Mouse (Mus musculus) heart, embryonic 15.5 days (tissue): ENCODE measurements around the gene Cercam. TPM values are rescaled to one million over a fixed set of nuclear protein-coding genes. Genes with fewer than 3 reads are reported as not detected.
"Not testable (repeated sequence)": the region's sequence is repeated elsewhere in the genome, so short reads cannot be mapped to it uniquely, and the experiment has no call there.

Experiments used
- ATAC-seq: fragments of 200-750 bp; cut with Nextera tagmentation; replicated peaks from 2 replicates; pipeline ENCODE4 v1.8.0; 2017; ENCODE audit warnings: low read depth, moderate TSS enrichment; ENCODE audit not compliant: insufficient number of reproducible peaks, insufficient read depth, low FRiP score
- H3K27ac ChIP-seq: fragments of 300-500 bp; sonication (generic); 2 replicates; pipeline ENCODE4 v1.5.1; 2015; ENCODE audit warnings: mild to moderate bottlenecking, inconsistent platforms
- H3K27me3 ChIP-seq: fragments of 300-500 bp; sonication (generic); 2 replicates; pipeline ENCODE4 v1.6.1; 2015; ENCODE audit warnings: inconsistent platforms
- H3K36me3 ChIP-seq: fragments of 300-500 bp; sonication (generic); 2 replicates; pipeline ENCODE4 v1.6.1; 2015; ENCODE audit warnings: mild to moderate bottlenecking, inconsistent platforms
- H3K4me1 ChIP-seq: fragments of 300-500 bp; sonication (generic); replicated peaks from 2 replicates; pipeline ENCODE4 v1.6.1; 2015; ENCODE audit warnings: inconsistent platforms
- H3K4me2 ChIP-seq: fragments of 300-500 bp; sonication (generic); 2 replicates; pipeline ENCODE4 v1.6.1; 2015; ENCODE audit warnings: inconsistent platforms, mild to moderate bottlenecking, moderate library complexity
- H3K4me3 ChIP-seq: fragments of 300-500 bp; sonication (generic); 2 replicates; pipeline ENCODE4 v1.5.1; 2015; ENCODE audit warnings: mild to moderate bottlenecking, inconsistent platforms
- H3K9ac ChIP-seq: fragments of 300-500 bp; sonication (generic); 2 replicates; pipeline ENCODE4 v1.6.1; 2015; ENCODE audit warnings: mild to moderate bottlenecking, inconsistent platforms
- H3K9me3 ChIP-seq: fragments of 300-500 bp; sonication (generic); replicated peaks from 2 replicates; pipeline ENCODE4 v1.6.1; 2016; ENCODE audit warnings: inconsistent platforms
- WGBS: fragments of 180-500 bp; shearing (Covaris S2); methylation state at CpG from one replicate; pipeline ENCODE4 v1.1.7; 2015; ENCODE audit warnings: mixed read lengths; 5-methylcytosine and 5-hydroxymethylcytosine counted together
- polyA plus RNA-seq: library from polyadenylated mRNA; unstranded; fragments of >200 nt; fragmentation: Nextera tagmentation; extraction: Ambion mirVana; gene quantifications from 2 replicates; pipeline ENCODE4 v1.2.1, GENCODE M21; 2015

The Cercam gene
- polyA plus RNA-seq, 1 experiment from 2014 or later, result 17.9 TPM

- H3K27me3 ChIP-seq, result no peaks in the 10 kb centered on the region
- H3K4me1 ChIP-seq, result no peaks in the 10 kb centered on the region
- no peak overlapping the region for H3K4me2 ChIP-seq
- WGBS, result 62% methylated on average over 8 of the region's 8 CpGs
- H3K9ac ChIP-seq, result no peak overlapping the region
- H3K4me3 ChIP-seq, result no peak overlapping the region
- no peaks in the 10 kb centered on the region for H3K36me3 ChIP-seq
- no peak overlapping the region for H3K27ac ChIP-seq
- no peak for ATAC-seq
- H3K9me3 ChIP-seq, result no peaks in the 10 kb centered on the region
These were observed 10.2 kb downstream of the Cercam start for GRCm38 (mm10) chr2:29879191-29879590.

GRCm38 (mm10) chr2:29879964-29880830 is 11.2 kb downstream of the Cercam start:
- ATAC-seq, result no peak
- Histone ChIP-seq H3K27ac (no peak overlapping the region), H3K27me3 (no peaks in the 10 kb centered on the region), H3K4me3 (no peak overlapping the region), H3K4me2 (no peak overlapping the region), H3K9ac (no peak overlapping the region), H3K9me3 (no peaks in the 10 kb centered on the region), H3K36me3 (no peaks in the 10 kb centered on the region), H3K4me1 (no peaks in the 10 kb centered on the region)
- 55% methylated on average over 17 of the region's 17 CpGs for WGBS

GRCm38 (mm10) chr2:29886659-29887292 is 17.8 kb downstream of the Cercam start:
- ATAC-seq, H3K27me3 ChIP-seq, H3K36me3 ChIP-seq, H3K9ac ChIP-seq, H3K4me3 ChIP-seq, H3K4me2 ChIP-seq, H3K27ac ChIP-seq, H3K9me3 ChIP-seq: not testable (repeated sequence)
- 76% methylated on average over 9 of the region's 9 CpGs for WGBS
- peaks cover 11% of the 10 kb centered on the region for H3K4me1 ChIP-seq

- Histone ChIP-seq H3K27me3 (0 out of 2 replicates have a peak, but pooled peaks cover 6% of the 10 kb centered on the region), H3K4me2 (peak within 1 kb of the TSS; percentile 97), H3K9me3 (no peaks in the 10 kb centered on the region), H3K36me3 (peaks cover 25% of the 10 kb centered on the region), H3K9ac (peak within 1 kb of the TSS; percentile 85), H3K4me1 (peaks cover 11% of the 10 kb centered on the region), H3K27ac (peak within 1 kb of the TSS; percentile 80), H3K4me3 (peak within 1 kb of the TSS; percentile 99)
- peak; percentile 91 for ATAC-seq
- WGBS, result 1% methylated on average over 69 of the region's 70 CpGs
These were observed 20.3 kb downstream of the Cercam start, which contains the start of gene Odf2 for GRCm38 (mm10) chr2:29889066-29889944. Gene Odf2 (plus strand): TSS chr2:29889221.

- peaks cover 11% of the 10 kb centered on the region for H3K4me1 ChIP-seq
- H3K9ac ChIP-seq, result peak overlapping the region; percentile 85
- WGBS, result under 1% methylated on average over 60 of the region's 61 CpGs
- peak overlapping the region; percentile 99 for H3K4me3 ChIP-seq
- H3K27ac ChIP-seq, result peak overlapping the region; percentile 80
- ATAC-seq, result peak; percentile 86
- H3K27me3 ChIP-seq, result 0 out of 2 replicates have a peak, but pooled peaks cover 6% of the 10 kb centered on the region
- H3K4me2 ChIP-seq, result peak overlapping the region; percentile 97
- peaks cover 34% of the 10 kb centered on the region for H3K36me3 ChIP-seq
- no peaks in the 10 kb centered on the region for H3K9me3 ChIP-seq
These were observed 21.2 kb downstream of the Cercam start for GRCm38 (mm10) chr2:29889991-29890833.

- H3K27me3 ChIP-seq, result 0 out of 2 replicates have a peak, but pooled peaks cover 6% of the 10 kb centered on the region
- no peaks in the 10 kb centered on the region for H3K9me3 ChIP-seq
- H3K9ac ChIP-seq, result no peak overlapping the region
- H3K4me2 ChIP-seq, result no peak overlapping the region
- 92% methylated on average over 6 of the region's 6 CpGs for WGBS
- peaks cover 11% of the 10 kb centered on the region for H3K4me1 ChIP-seq
- H3K36me3 ChIP-seq, result peaks cover 47% of the 10 kb centered on the region
- no peak for ATAC-seq
- no peak overlapping the region for H3K4me3 ChIP-seq
- no peak overlapping the region for H3K27ac ChIP-seq
These were observed 22.8 kb downstream of the Cercam start for GRCm38 (mm10) chr2:29891773-29892172.

GRCm38 (mm10) chr2:29896071-29896470 is 27.1 kb downstream of the Cercam start:
- Histone ChIP-seq H3K4me2 (no peak overlapping the region), H3K4me1 (peaks cover 3% of the 10 kb centered on the region), H3K4me3 (no peak overlapping the region), H3K9me3 (no peaks in the 10 kb centered on the region), H3K27me3 (no peaks in the 10 kb centered on the region), H3K9ac (no peak overlapping the region), H3K36me3 (peaks cover 89% of the 10 kb centered on the region), H3K27ac (no peak overlapping the region)
- no peak for ATAC-seq
- WGBS, result 97% methylated on average over 1 of the region's 1 CpGs

GRCm38 (mm10) chr2:29897366-29897765 is 28.4 kb downstream of the Cercam start:
- Histone ChIP-seq H3K4me3 (no peak overlapping the region), H3K9me3 (no peaks in the 10 kb centered on the region), H3K27ac (no peak overlapping the region), H3K9ac (no peak overlapping the region), H3K4me1 (no peaks in the 10 kb centered on the region), H3K4me2 (no peak overlapping the region), H3K27me3 (no peaks in the 10 kb centered on the region), H3K36me3 (peaks cover 95% of the 10 kb centered on the region)
- WGBS, result 87% methylated on average over 2 of the region's 2 CpGs
- ATAC-seq, result no peak

GRCm38 (mm10) chr2:29898081-29898480 is 29.1 kb downstream of the Cercam start:
- Histone ChIP-seq H3K27me3 (no peaks in the 10 kb centered on the region), H3K27ac (no peak overlapping the region), H3K4me2 (no peak overlapping the region), H3K9ac (no peak overlapping the region), H3K4me1 (no peaks in the 10 kb centered on the region), H3K4me3 (no peak overlapping the region), H3K36me3 (peaks cover 95% of the 10 kb centered on the region), H3K9me3 (no peaks in the 10 kb centered on the region)
- 96% methylated on average over 1 of the region's 1 CpGs for WGBS
- no peak for ATAC-seq

GRCm38 (mm10) chr2:29902194-29902593 is 33.2 kb downstream of the Cercam start:
- no peak overlapping the region for H3K9ac ChIP-seq
- WGBS, result 87% methylated on average over 10 of the region's 10 CpGs
- H3K27me3 ChIP-seq, result no peaks in the 10 kb centered on the region
- H3K36me3 ChIP-seq, result peaks cover 93% of the 10 kb centered on the region
- H3K4me3 ChIP-seq, result no peak overlapping the region
- H3K27ac ChIP-seq, result no peak overlapping the region
- H3K9me3 ChIP-seq, result no peaks in the 10 kb centered on the region
- no peak for ATAC-seq
- no peaks in the 10 kb centered on the region for H3K4me1 ChIP-seq
- no peak overlapping the region for H3K4me2 ChIP-seq
